In the genomic region with DNA sequence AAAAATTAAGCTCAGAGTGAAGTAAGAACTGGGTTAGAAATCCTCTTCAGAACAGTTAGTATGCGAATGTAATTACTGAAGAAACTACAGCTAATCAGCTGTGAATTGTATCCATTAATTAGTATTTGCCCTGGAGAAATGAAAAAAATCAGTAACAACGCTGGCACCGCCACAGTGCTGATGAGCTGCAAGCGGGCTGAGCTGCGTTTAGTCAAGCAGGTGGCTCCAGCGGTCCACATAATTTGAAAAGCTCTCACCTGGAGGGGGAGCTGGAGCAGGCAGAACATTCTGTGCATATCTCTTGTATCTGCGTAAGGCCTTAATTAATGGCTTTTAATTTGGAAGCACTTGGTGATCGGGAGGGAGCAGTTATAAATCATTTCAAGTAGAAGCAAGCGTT, we compare ENCODE assay signal across 13 mouse cellular contexts.
A peak's percentile ranks its signal among the peaks of the same experiment; 100 is the strongest.
DNase-seq lines count a peak whose midpoint lies in the region; ATAC-seq and TF ChIP-seq lines count a peak whose summit lies in the region.
"Had no signal": no experiment of that assay in that cellular context is flagged by ENCODE, and none has a peak within 500 bp of the region (broad histone marks: within the 10 kb centered on the region; RNA-seq: fewer than 3 reads in every experiment).

No protein-coding gene starts in this region.

- H3K4me2 ChIP-seq in forebrain, embryonic 13.5 days, result peak overlapping the region; percentile 32; the same call in 1 of the 2 replicates
- no peak overlapping the region for H3K4me2 ChIP-seq in midbrain, embryonic 15.5 days
- no peak overlapping the region for H3K4me2 ChIP-seq in heart, embryonic 12.5 days
- H3K4me2 ChIP-seq: heart, embryonic 13.5 days had no signal

- H3K27me3 ChIP-seq in ES-Bruce4 (ENCODE audit: control insufficient read depth, insufficient read depth, low read length, poor library complexity, severe bottlenecking), result no peaks in the 10 kb centered on the region
- no peaks in the 10 kb centered on the region for H3K27me3 ChIP-seq in forebrain, embryonic 13.5 days
- H3K27me3 ChIP-seq in midbrain, embryonic 15.5 days (replicated peaks), result no peaks in the 10 kb centered on the region
- no peaks in the 10 kb centered on the region for H3K27me3 ChIP-seq in heart, embryonic 12.5 days (replicated peaks)
- H3K27me3 ChIP-seq: heart, embryonic 13.5 days had no signal

- no peak for TF ChIP-seq EP300 in ES-Bruce4 (IDR thresholded peaks at IDR 0.05; ENCODE audit: insufficient read depth, low read depth, low read length)

- peak; percentile 4 for TF ChIP-seq CTCF in ES-Bruce4 (IDR thresholded peaks at IDR 0.05; ENCODE audit: low read depth, low read length)

- intact Hi-C loops in heart, postnatal 25 days (cut with DNase I), result no loop called here

- H3K9me3 ChIP-seq in ES-Bruce4 (replicated peaks; ENCODE audit: control insufficient read depth, insufficient read depth, low read length, poor library complexity, severe bottlenecking), result no peaks in the 10 kb centered on the region
- no peaks in the 10 kb centered on the region for H3K9me3 ChIP-seq in forebrain, embryonic 13.5 days (replicated peaks)
- H3K9me3 ChIP-seq in midbrain, embryonic 15.5 days, result no peaks in the 10 kb centered on the region
- no peaks in the 10 kb centered on the region for H3K9me3 ChIP-seq in heart, embryonic 12.5 days (replicated peaks)
- H3K9me3 ChIP-seq: heart, embryonic 13.5 days had no signal

- H3K36me3 ChIP-seq in ES-Bruce4 (ENCODE audit: control insufficient read depth, insufficient read depth, low read length, poor library complexity, severe bottlenecking), result no peaks in the 10 kb centered on the region
- H3K36me3 ChIP-seq in forebrain, embryonic 13.5 days (ENCODE audit: poor library complexity, severe bottlenecking), result 0 out of 2 replicates have a peak, but pooled peaks cover 4% of the 10 kb centered on the region
- H3K36me3 ChIP-seq in midbrain, embryonic 15.5 days (replicated peaks), result no peaks in the 10 kb centered on the region
- H3K36me3 ChIP-seq in heart, embryonic 12.5 days, result no peaks in the 10 kb centered on the region

- no peak overlapping the region for H3K27ac ChIP-seq in ES-Bruce4 (ENCODE audit: insufficient read depth, low read length)
- peak overlapping the region; percentile 16; the same call in 1 of the 2 replicates for H3K27ac ChIP-seq in forebrain, embryonic 13.5 days
- peak overlapping the region; percentile 31; the same call in 1 of the 2 replicates for H3K27ac ChIP-seq in midbrain, embryonic 15.5 days
- H3K27ac ChIP-seq in heart, embryonic 12.5 days (ENCODE audit: poor library complexity, severe bottlenecking), result no peak overlapping the region
- H3K27ac ChIP-seq: heart, embryonic 13.5 days had no signal

- 20% methylated on average over 9 of the region's 9 CpGs for WGBS in forebrain, embryonic 13.5 days
- WGBS in midbrain, embryonic 15.5 days, result 30% methylated on average over 9 of the region's 9 CpGs
- 87% methylated on average over 9 of the region's 9 CpGs for WGBS in heart, embryonic 12.5 days

- ATAC-seq in forebrain, embryonic 13.5 days, result peak; percentile 54; the same call in 1 of the 2 replicates
- ATAC-seq in midbrain, embryonic 15.5 days (replicated peaks), result peak; percentile 53
- ATAC-seq in erythroid progenitor cell, adult 5-6 weeks (replicated peaks; ENCODE audit: low FRiP score, poor library complexity, severe bottlenecking), result no peak
- no peak for ATAC-seq in heart, embryonic 12.5 days (ENCODE audit: insufficient number of reproducible peaks, low FRiP score)
- ATAC-seq: inflammation-experienced regulatory T-cells, adult 6 months had no signal

- no peaks in the 10 kb centered on the region for H3K4me1 ChIP-seq in ES-Bruce4 (ENCODE audit: control insufficient read depth, insufficient read depth, low read length)
- peaks cover 77% of the 10 kb centered on the region for H3K4me1 ChIP-seq in forebrain, embryonic 13.5 days
- H3K4me1 ChIP-seq in midbrain, embryonic 15.5 days, result peaks cover 62% of the 10 kb centered on the region
- 0 out of 2 replicates have a peak, but pooled peaks cover 3% of the 10 kb centered on the region for H3K4me1 ChIP-seq in heart, embryonic 12.5 days (replicated peaks)
- H3K4me1 ChIP-seq: heart, embryonic 13.5 days had no signal

- H3K9ac ChIP-seq in ES-Bruce4 (ENCODE audit: low read depth, poor library complexity, severe bottlenecking), result no peak overlapping the region
- H3K9ac ChIP-seq in forebrain, embryonic 13.5 days, result no peak overlapping the region
- H3K9ac ChIP-seq in midbrain, embryonic 15.5 days, result no peak overlapping the region
- no peak overlapping the region for H3K9ac ChIP-seq in heart, embryonic 12.5 days
- H3K9ac ChIP-seq: heart, embryonic 13.5 days had no signal

- peak; percentile 18 for DNase-seq in heart, adult 11 months
- DNase-seq in heart, postnatal 25 days (ENCODE audit: low spot score), result no peak
- DNase-seq in gastrocnemius, postnatal 4 days (ENCODE audit: low spot score in 2 of 2), result no peak
- DNase-seq: cerebellum, postnatal 36 days; liver; thymus, postnatal 4 days had no signal

- no peak overlapping the region for H3K4me3 ChIP-seq in ES-Bruce4 (ENCODE audit: low read depth, low read length)
- H3K4me3 ChIP-seq in forebrain, embryonic 13.5 days, result no peak overlapping the region
- no peak overlapping the region for H3K4me3 ChIP-seq in midbrain, embryonic 15.5 days
- H3K4me3 ChIP-seq in heart, embryonic 12.5 days, result no peak overlapping the region
- H3K4me3 ChIP-seq: heart, embryonic 13.5 days had no signal

- TF ChIP-seq POLR2A in ES-Bruce4 (IDR thresholded peaks at IDR 0.05; ENCODE audit: insufficient read depth, low read length), result no peak

Comparison
In these comparisons a context has a peak if more than half of its experiments do, and no peak if none do; other contexts are left out.
1. H3K27ac ChIP-seq: peak in forebrain, embryonic 13.5 days (single experiment) and midbrain, embryonic 15.5 days (single experiment); none in ES-Bruce4 (single experiment) and heart, embryonic 12.5 days (single experiment).
2. ATAC-seq: peak in forebrain, embryonic 13.5 days (single experiment) and midbrain, embryonic 15.5 days (single experiment); none in erythroid progenitor cell, adult 5-6 weeks (single experiment) and heart, embryonic 12.5 days (single experiment).